Mouse (Mus musculus) MEL (cell line): ENCODE measurements around the gene Stfa1.

ENCODE experiments used
- BHLHE40 ChIP-seq: IDR thresholded peaks from 2 replicates; pipeline ENCODE4 v1.6.1; 2012; ENCODE audit warnings: low read depth, mild to moderate bottlenecking, inconsistent platforms, low read length, improper control_type of control experiment, borderline replicate concordance
- CTCF ChIP-seq, 3 experiments: IDR thresholded peaks in 2 of 3; conservative IDR thresholded peaks in 1 of 3; 2 replicates each; pipeline ENCODE4 v1.5.1; 2011 to 2012; ENCODE audit warnings: low read length in 3 of 3, low read depth in 2 of 3, mild to moderate bottlenecking in 2 of 3, improper control_type of control experiment in 1 of 3, inconsistent platforms in 1 of 3, mixed read lengths in 1 of 3, moderate library complexity in 1 of 3; ENCODE audit not compliant: control insufficient read depth in 1 of 3, insufficient read depth in 1 of 3, poor library complexity in 1 of 3, severe bottlenecking in 1 of 3
- EP300 ChIP-seq, 2 experiments: IDR thresholded peaks; 2 replicates each; pipeline ENCODE4 v1.6.1; 2011; ENCODE audit warnings: improper control_type of control experiment in 2 of 2, low read length in 2 of 2, low read depth in 1 of 2, mild to moderate bottlenecking in 1 of 2
- ETS1 ChIP-seq: IDR thresholded peaks from 2 replicates; pipeline ENCODE4 v1.6.1; 2012; ENCODE audit warnings: low read depth, mild to moderate bottlenecking, inconsistent platforms, low read length, improper control_type of control experiment, moderate library complexity
- MAX ChIP-seq: IDR thresholded peaks from 2 replicates; pipeline ENCODE4 v1.6.1; 2011; ENCODE audit warnings: low read length, improper control_type of control experiment
- MXI1 ChIP-seq: IDR thresholded peaks from 2 replicates; pipeline ENCODE4 v1.6.1; 2011; ENCODE audit warnings: mild to moderate bottlenecking, low read depth, low read length, improper control_type of control experiment
- POLR2A ChIP-seq, 2 experiments: IDR thresholded peaks; 2 replicates each; pipeline ENCODE4 v1.6.1; 2011 to 2012; ENCODE audit warnings: low read length in 2 of 2, mild to moderate bottlenecking in 2 of 2, control low read depth in 1 of 2, improper control_type of control experiment in 1 of 2, low read depth in 1 of 2, moderate library complexity in 1 of 2; ENCODE audit not compliant: control insufficient read depth in 1 of 2, insufficient read depth in 1 of 2, poor library complexity in 1 of 2
- POLR2AphosphoS5 ChIP-seq: IDR thresholded peaks from 2 replicates; pipeline ENCODE4 v1.6.1; 2012; ENCODE audit warnings: low read depth, borderline replicate concordance, mild to moderate bottlenecking, inconsistent platforms, low read length, moderate library complexity, mixed read lengths
- UBTF ChIP-seq: IDR thresholded peaks from 2 replicates; pipeline ENCODE4 v1.6.1; 2012; ENCODE audit warnings: low read depth, mild to moderate bottlenecking, inconsistent platforms, low read length, improper control_type of control experiment, moderate library complexity, borderline replicate concordance; ENCODE audit not compliant: insufficient read depth
- ZC3H11A ChIP-seq: IDR thresholded peaks from 2 replicates; pipeline ENCODE4 v1.6.1; 2012; ENCODE audit warnings: low read depth, mild to moderate bottlenecking, inconsistent platforms, low read length, improper control_type of control experiment
- ZKSCAN1 ChIP-seq: IDR thresholded peaks from 2 replicates; pipeline ENCODE4 v1.6.1; 2012; ENCODE audit warnings: low read depth, mild to moderate bottlenecking, inconsistent platforms, low read length, improper control_type of control experiment, moderate library complexity

DNA sequence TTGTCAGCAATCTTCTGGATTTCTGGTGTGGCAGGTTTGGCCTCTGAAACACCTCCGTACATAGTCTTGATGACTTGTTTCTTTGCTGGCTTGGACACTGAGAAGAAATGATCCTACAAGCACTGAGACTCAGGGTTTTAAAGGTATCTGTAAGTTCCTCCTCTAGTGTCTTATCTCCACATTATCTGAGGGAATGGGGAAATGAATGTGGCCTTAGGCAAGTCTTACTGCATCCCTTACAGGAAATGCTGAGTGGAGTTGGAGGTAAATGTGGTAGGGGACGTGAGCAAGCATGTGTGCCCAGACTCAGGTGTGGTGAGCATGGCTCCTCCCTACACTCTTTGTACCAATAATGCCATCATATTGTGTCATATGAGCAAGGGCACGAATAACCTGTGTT lies 57.5 kb downstream of the Stfa1 start, which contains the start of gene BC117090:
- no peak for TF ChIP-seq POLR2A (IDR thresholded peaks at IDR 0.05; ENCODE audit: control insufficient read depth in 1 of 2, insufficient read depth in 1 of 2, low read depth in 1 of 2, low read length in 2 of 2, poor library complexity in 1 of 2)
- TF ChIP-seq EP300 (IDR thresholded peaks at IDR 0.05; ENCODE audit: low read depth in 1 of 2, low read length in 2 of 2): no peak
- TF ChIP-seq UBTF: no peak
- no peak for TF ChIP-seq CTCF (IDR thresholded peaks at IDR 0.05 in 2 of 3, conservative IDR thresholded peaks at IDR 0.05 in 1 of 3; ENCODE audit: control insufficient read depth in 1 of 3, insufficient read depth in 1 of 3, low read depth in 2 of 3, low read length in 3 of 3, poor library complexity in 1 of 3, severe bottlenecking in 1 of 3)
- no peak for TF ChIP-seq POLR2AphosphoS5
- no peak for TF ChIP-seq ZKSCAN1
- TF ChIP-seq MAX: no peak
- no peak for TF ChIP-seq ZC3H11A
- TF ChIP-seq BHLHE40: no peak
- TF ChIP-seq ETS1: no peak
- no peak for TF ChIP-seq MXI1
